Mouse (Mus musculus) C2C12 (cell line): Measurements from ENCODE around the gene Ptprt.

ENCODE experiments used
- CEBPB ChIP-seq: IDR thresholded peaks from one replicate; pipeline ENCODE4 v1.6.1; 2011; ENCODE audit warnings: low read depth, mild to moderate bottlenecking, control low read depth, moderate library complexity
- CTCF ChIP-seq: IDR thresholded peaks from one replicate; pipeline ENCODE4 v1.5.1; 2011; ENCODE audit not compliant: control insufficient read depth, insufficient read depth, insufficient read length
- MAX ChIP-seq: IDR thresholded peaks from one replicate; pipeline ENCODE4 v1.6.1; 2011; ENCODE audit warnings: mild to moderate bottlenecking, control low read depth
- MYOD1 ChIP-seq: IDR thresholded peaks from one replicate; pipeline ENCODE4 v1.6.1; 2011; ENCODE audit warnings: low read depth; ENCODE audit not compliant: control insufficient read depth, insufficient read length
- USF1 ChIP-seq: IDR thresholded peaks from one replicate; pipeline ENCODE4 v1.6.1; 2011; ENCODE audit warnings: low read depth, mild to moderate bottlenecking, control low read depth, moderate library complexity

GRCm38 (mm10) chr2:162626076-162626475 lies 34.9 kb downstream of the Ptprt start:
- no peak for TF ChIP-seq USF1
- no peak for TF ChIP-seq CTCF
- no peak for TF ChIP-seq MAX
- TF ChIP-seq CEBPB: no peak
- no peak for TF ChIP-seq MYOD1
